Mouse (Mus musculus) liver, adult 2 months (tissue): ENCODE results near the gene Dmc1. TPM values are rescaled to one million over a fixed set of nuclear protein-coding genes. Genes with fewer than 3 reads are reported as not detected.

Experiments used
- DNase-seq: peaks from one replicate; pipeline ENCODE4 v3.0.0-alpha.2; 2011; ENCODE audit warnings: low read depth, low spot score; ENCODE audit errors: extremely low read depth
- H3K27ac ChIP-seq: fragments of 200-500 bp; replicated peaks from 2 replicates; pipeline ENCODE4 v1.5.1; 2012; ENCODE audit warnings: low read depth, mild to moderate bottlenecking, control low read depth, inconsistent platforms, low read length; ENCODE audit not compliant: insufficient read depth
- H3K27me3 ChIP-seq: fragments of 200-500 bp; 2 replicates; pipeline ENCODE4 v1.6.1; 2012; ENCODE audit warnings: mild to moderate bottlenecking, moderate library complexity, low read length, inconsistent platforms; ENCODE audit not compliant: control insufficient read depth, insufficient read depth
- H3K36me3 ChIP-seq: fragments of 200-500 bp; 2 replicates; pipeline ENCODE4 v1.6.1; 2012; ENCODE audit warnings: low read length, inconsistent platforms; ENCODE audit not compliant: control insufficient read depth, insufficient read depth
- H3K4me1 ChIP-seq: fragments of 200-500 bp; 2 replicates; pipeline ENCODE4 v1.6.1; 2011; ENCODE audit warnings: low read length; ENCODE audit not compliant: control insufficient read depth, insufficient read depth
- H3K4me3 ChIP-seq: fragments of 200-500 bp; 2 replicates; pipeline ENCODE4 v1.5.1; 2011; ENCODE audit warnings: low read depth, mild to moderate bottlenecking, control low read depth, low read length, moderate library complexity; ENCODE audit not compliant: insufficient read depth
- H3K79me2 ChIP-seq: fragments of 200-500 bp; 2 replicates; pipeline ENCODE4 v1.6.1; 2012; ENCODE audit warnings: inconsistent platforms, mild to moderate bottlenecking, low read length, moderate library complexity; ENCODE audit not compliant: control insufficient read depth, insufficient read depth
- H3K9ac ChIP-seq: fragments of 200-500 bp; 2 replicates; pipeline ENCODE4 v1.6.1; 2012; ENCODE audit warnings: low read depth, mild to moderate bottlenecking, control low read depth, inconsistent platforms, low read length
- CTCF ChIP-seq: fragments of 200-500 bp; IDR thresholded peaks from 2 replicates; pipeline ENCODE4 v1.5.1; 2011; ENCODE audit warnings: low read depth, low read length, control low read depth
- POLR2A ChIP-seq: fragments of 200-500 bp; IDR thresholded peaks from 2 replicates; pipeline ENCODE4 v1.6.1; 2011; ENCODE audit warnings: low read length, control low read depth; ENCODE audit not compliant: insufficient read depth; ENCODE audit errors: extremely low read depth
- WGBS: fragments of 180-500 bp; shearing (Covaris S2); methylation state at CpG from one replicate; pipeline ENCODE4 v1.1.7; 2018; 5-methylcytosine and 5-hydroxymethylcytosine counted together
- polyA plus RNA-seq: library from polyadenylated mRNA; depleted of rRNA; stranded (reverse); fragments of >200 nt; gene quantifications from 2 replicates; pipeline ENCODE4 v1.2.3, GENCODE M21; 2012
- total RNA-seq: library from RNA; depleted of rRNA; stranded (reverse); fragments of >200 nt; gene quantifications from 2 replicates; pipeline ENCODE4 v1.2.3, GENCODE M21; 2014

Dmc1 gene
- total and polyA plus RNA-seq, 2 experiments: 0.09 TPM; not detected in 1

GRCm38 (mm10) chr15:79581581-79581980, 23.3 kb downstream of the Dmc1 start:
- WGBS: 60% methylated on average over 1 of the region's 1 CpGs
- Histone ChIP-seq H3K9ac (no peak overlapping the region), H3K36me3 (no peaks in the 10 kb centered on the region), H3K79me2 (no peaks in the 10 kb centered on the region), H3K27me3 (no peaks in the 10 kb centered on the region), H3K4me1 (no peaks in the 10 kb centered on the region), H3K27ac (no peak overlapping the region), H3K4me3 (no peak overlapping the region)
- DNase-seq: no peak
- TF ChIP-seq CTCF (no peak), POLR2A (no peak)

DNA sequence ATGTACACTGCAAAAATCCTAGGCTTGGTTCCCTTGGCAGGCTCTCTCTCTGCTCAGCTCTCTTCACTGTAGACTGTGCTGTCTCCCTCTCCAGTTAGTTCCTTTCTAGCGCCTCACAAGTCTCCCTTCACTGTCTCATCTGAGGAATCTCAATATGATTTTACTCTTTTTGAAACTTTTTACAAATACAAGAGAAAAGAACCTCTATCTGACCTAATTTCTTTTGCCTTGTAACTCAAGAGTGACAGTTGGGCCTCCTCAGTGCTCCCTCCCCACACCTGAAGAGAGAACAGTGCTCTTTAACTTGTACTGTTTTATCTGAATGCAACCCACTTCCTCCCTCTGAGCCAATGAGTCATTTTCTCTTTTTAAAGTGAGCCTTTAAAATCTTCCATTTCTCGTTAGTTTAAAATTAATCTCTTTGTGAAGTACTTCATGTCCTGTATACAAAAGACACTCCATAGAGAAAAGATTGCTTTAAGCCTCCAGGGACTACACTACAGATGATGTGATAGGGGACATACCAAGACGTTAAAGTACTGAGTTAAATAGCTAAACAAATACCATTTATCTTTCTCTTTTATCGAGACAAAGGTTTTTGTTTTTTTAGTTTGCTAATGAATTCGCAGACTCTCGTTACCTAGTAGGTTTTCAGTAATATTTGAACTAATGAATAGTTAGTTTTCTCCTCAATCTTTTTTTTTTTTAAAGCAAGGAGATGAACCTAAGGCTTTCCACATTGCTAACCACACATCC, 27.1 kb downstream of the Dmc1 start:
- Histone ChIP-seq H3K4me1 (no peaks in the 10 kb centered on the region), H3K9ac (no peak overlapping the region), H3K27me3 (no peaks in the 10 kb centered on the region), H3K79me2 (no peaks in the 10 kb centered on the region), H3K4me3 (no peak overlapping the region), H3K36me3 (no peaks in the 10 kb centered on the region), H3K27ac (no peak overlapping the region)
- no peak for DNase-seq
- 63% methylated on average over 6 of the region's 6 CpGs for WGBS
- TF ChIP-seq CTCF (no peak), POLR2A (no peak)

DNA sequence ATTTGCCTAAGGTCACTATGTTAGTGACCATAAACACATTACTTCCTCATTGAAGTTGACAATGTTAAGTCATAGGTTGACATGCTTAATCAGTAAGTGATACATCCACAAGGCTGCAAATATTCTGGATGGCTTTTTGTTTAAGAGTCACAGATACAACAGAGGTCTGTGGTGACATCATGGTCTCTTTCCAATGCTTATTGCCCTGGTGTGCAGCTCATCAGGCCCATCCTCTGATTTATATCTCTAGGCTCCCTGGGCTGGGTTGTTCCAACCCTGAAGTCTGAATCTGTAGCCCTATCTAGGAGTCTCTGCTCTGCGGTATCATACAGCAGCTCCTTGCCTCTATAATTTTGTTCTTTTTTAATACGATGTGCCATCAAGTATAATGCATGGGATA, 28.0 kb downstream of the Dmc1 start:
- Histone ChIP-seq H3K27ac (no peak overlapping the region), H3K4me1 (no peaks in the 10 kb centered on the region), H3K36me3 (no peaks in the 10 kb centered on the region), H3K9ac (no peak overlapping the region), H3K4me3 (no peak overlapping the region), H3K27me3 (no peaks in the 10 kb centered on the region), H3K79me2 (no peaks in the 10 kb centered on the region)
- DNase-seq: no peak
- WGBS: 97% methylated on average over 2 of the region's 2 CpGs
- no peak for TF ChIP-seq CTCF
- TF ChIP-seq POLR2A: no peak

GRCm38 (mm10) chr15:79575543-79576222, 29.2 kb downstream of the Dmc1 start:
- no peak for TF ChIP-seq POLR2A
- WGBS: 55% methylated on average over 1 of the region's 1 CpGs
- no peak for DNase-seq

DNA sequence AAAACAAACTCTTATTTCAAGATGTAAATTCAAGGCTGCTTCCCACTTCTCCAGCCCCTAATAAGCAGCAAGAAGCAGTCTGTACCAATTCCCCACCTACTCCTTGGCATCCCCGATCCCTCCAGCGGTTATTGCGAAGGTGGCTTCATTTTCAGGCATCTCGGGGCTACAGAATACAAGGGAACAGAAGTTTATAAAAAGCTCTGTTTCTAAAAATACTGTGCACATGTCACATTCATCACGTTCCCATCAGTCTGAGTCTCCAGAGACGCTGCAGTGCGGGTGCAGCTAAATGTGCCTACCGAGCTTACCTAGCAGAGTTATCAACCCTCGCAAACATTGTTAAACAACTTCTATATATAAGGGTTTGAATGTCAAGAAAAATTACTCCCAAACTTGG, 42.5 kb downstream of the Dmc1 start:
- no peak overlapping the region for H3K27ac ChIP-seq
- no peaks in the 10 kb centered on the region for H3K79me2 ChIP-seq
- no peaks in the 10 kb centered on the region for H3K36me3 ChIP-seq
- H3K4me3 ChIP-seq: no peak overlapping the region
- DNase-seq: no peak
- WGBS: 90% methylated on average over 9 of the region's 9 CpGs
- TF ChIP-seq CTCF (no peak), POLR2A (no peak)
- H3K27me3 ChIP-seq: no peaks in the 10 kb centered on the region
- no peaks in the 10 kb centered on the region for H3K4me1 ChIP-seq
- H3K9ac ChIP-seq: no peak overlapping the region

More at GRCm38 (mm10) chr15:79575543-79576222, 29.2 kb downstream of the Dmc1 start:
- Histone ChIP-seq H3K4me1 (no peaks in the 10 kb centered on the region), H3K9ac (no peak overlapping the region), H3K27ac (no peak overlapping the region), H3K79me2 (no peaks in the 10 kb centered on the region), H3K36me3 (no peaks in the 10 kb centered on the region), H3K27me3 (no peaks in the 10 kb centered on the region), H3K4me3 (no peak overlapping the region)

GRCm38 (mm10) chr15:79559649-79560048, 45.3 kb downstream of the Dmc1 start:
- no peak for TF ChIP-seq POLR2A
- no peak for TF ChIP-seq CTCF
- WGBS: 69% methylated on average over 3 of the region's 3 CpGs
- Histone ChIP-seq H3K4me1 (no peaks in the 10 kb centered on the region), H3K27me3 (no peaks in the 10 kb centered on the region), H3K79me2 (no peaks in the 10 kb centered on the region), H3K36me3 (no peaks in the 10 kb centered on the region), H3K4me3 (no peak overlapping the region), H3K27ac (no peak overlapping the region), H3K9ac (no peak overlapping the region)
- no peak for DNase-seq
